Mouse (Mus musculus) heart, adult 2 months (tissue): ENCODE measurements around the gene Nlgn2. TPM values are rescaled to one million over a fixed set of nuclear protein-coding genes. Genes with fewer than 3 reads are reported as not detected.

Experiments
- DNase-seq, 2 experiments: peaks; one replicate each; pipeline ENCODE4 v3.0.0; 2021
- H3K27ac ChIP-seq: fragments of 200-600 bp; 2 replicates; pipeline ENCODE4 v1.8.1; 2022
- H3K27me3 ChIP-seq: fragments of 200-500 bp; 2 replicates; pipeline ENCODE4 v1.6.1; 2012; ENCODE audit warnings: mild to moderate bottlenecking, low read length, inconsistent platforms, mixed read lengths; ENCODE audit not compliant: control insufficient read depth, insufficient read depth
- H3K36me3 ChIP-seq: fragments of 200-500 bp; 2 replicates; pipeline ENCODE4 v1.6.1; 2012; ENCODE audit warnings: low read length, inconsistent platforms; ENCODE audit not compliant: control insufficient read depth, insufficient read depth
- H3K4me1 ChIP-seq: fragments of 200-500 bp; 2 replicates; pipeline ENCODE4 v1.6.1; 2011; ENCODE audit warnings: low read length; ENCODE audit not compliant: control insufficient read depth, insufficient read depth
- H3K4me3 ChIP-seq: fragments of 200-600 bp; 2 replicates; pipeline ENCODE4 v1.8.1; 2022
- H3K79me2 ChIP-seq: fragments of 200-500 bp; replicated peaks from 2 replicates; pipeline ENCODE4 v1.6.1; 2012; ENCODE audit warnings: mild to moderate bottlenecking, inconsistent platforms, low read length, moderate library complexity, mixed read lengths; ENCODE audit not compliant: control insufficient read depth, insufficient read depth
- H3K9ac ChIP-seq: fragments of 200-500 bp; 2 replicates; pipeline ENCODE4 v1.6.1; 2012; ENCODE audit warnings: low read depth, mild to moderate bottlenecking, control low read depth, inconsistent platforms, low read length, mixed read lengths
- CTCF ChIP-seq: fragments of 200-600 bp; IDR thresholded peaks from 2 replicates; pipeline ENCODE4 v1.8.1; 2022; ENCODE audit warnings: antibody characterized with exemption, mild to moderate bottlenecking, moderate library complexity
- EP300 ChIP-seq: fragments of 200-500 bp; IDR thresholded peaks from 2 replicates; pipeline ENCODE4 v1.6.1; 2011; ENCODE audit warnings: low read depth, low read length, control low read depth; ENCODE audit not compliant: insufficient read depth
- POLR2A ChIP-seq: fragments of 200-500 bp; IDR thresholded peaks from 2 replicates; pipeline ENCODE4 v1.6.1; 2011; ENCODE audit warnings: mild to moderate bottlenecking, low read depth, low read length, control low read depth; ENCODE audit not compliant: insufficient read depth
- WGBS: fragments of 180-500 bp; shearing (Covaris S2); methylation state at CpG from one replicate; pipeline ENCODE4 v1.1.7; 2018; 5-methylcytosine and 5-hydroxymethylcytosine counted together
- intact Hi-C: fragments of 180-260 bp; cut with DNase I; formaldehyde crosslinking; loops from one replicate; pipeline ENCODE4 v1.15.1; 2025
- polyA plus RNA-seq: library from polyadenylated mRNA; depleted of rRNA; stranded (reverse); fragments of >200 nt; gene quantifications from 2 replicates; pipeline ENCODE4 v1.2.3, GENCODE M21; 2012
- total RNA-seq, 2 experiments: library from RNA; stranded (reverse); gene quantifications; 2 replicates each; pipeline ENCODE4 v1.2.3; 2021

The Nlgn2 gene
- total and polyA plus RNA-seq, 3 experiments: 3.4 to 6.7 (median 5.0) TPM

DNA sequence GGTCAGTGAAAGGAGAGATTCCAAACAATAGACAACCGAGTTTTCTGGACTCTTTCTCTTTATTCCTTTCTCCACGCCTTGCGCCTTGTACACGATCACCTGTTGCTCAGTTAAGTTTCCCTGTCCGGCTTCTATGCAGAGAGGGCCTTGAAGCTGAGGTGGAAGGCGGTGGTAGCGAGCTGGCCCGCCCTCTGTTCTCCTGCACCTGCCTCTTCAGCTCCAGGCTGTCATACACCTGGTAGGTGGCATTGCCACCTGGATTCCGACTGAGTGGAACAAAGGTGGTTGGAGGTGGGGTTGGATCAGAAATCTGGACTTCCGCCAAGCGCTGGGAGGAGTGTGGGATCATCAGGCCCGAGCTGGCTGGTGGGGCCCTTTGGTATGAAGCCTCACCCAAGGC lies 21.1 kb downstream of the Nlgn2 start:
- H3K9ac ChIP-seq: no peak overlapping the region
- no peaks in the 10 kb centered on the region for H3K27me3 ChIP-seq
- no peaks in the 10 kb centered on the region for H3K4me1 ChIP-seq
- intact Hi-C loops: no loop called here
- H3K4me3 ChIP-seq: no peak overlapping the region
- no peak overlapping the region for H3K27ac ChIP-seq
- TF ChIP-seq CTCF (no peak), POLR2A (no peak), EP300 (no peak)
- H3K36me3 ChIP-seq: no peaks in the 10 kb centered on the region
- no peak for DNase-seq
- no peaks in the 10 kb centered on the region for H3K79me2 ChIP-seq
- WGBS: 93% methylated on average over 12 of the region's 12 CpGs

DNA sequence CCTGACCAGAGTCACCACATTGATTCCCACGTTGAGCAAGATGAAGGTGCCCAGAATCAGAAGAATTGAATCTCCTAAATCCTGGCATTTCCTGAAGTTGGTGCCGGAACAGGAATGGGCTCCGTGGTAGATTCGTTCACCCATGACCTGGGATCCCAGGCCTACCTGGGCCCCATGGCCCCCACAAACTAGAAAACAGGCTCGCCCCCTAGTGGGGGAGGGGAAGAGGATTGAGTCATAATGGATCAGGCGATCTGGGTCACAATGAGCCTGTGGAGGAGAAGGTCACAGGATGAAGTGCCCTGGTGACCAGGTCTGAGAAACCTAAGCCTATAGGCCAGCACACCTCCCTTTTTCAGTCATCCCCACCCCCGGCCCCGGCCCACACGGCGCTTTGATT lies 22.4 kb downstream of the Nlgn2 start, which contains the start of gene Gm39566:
Gene Gm39566 (minus strand): TSS at position 144 of the 400 bp plus-strand sequence.
- Histone ChIP-seq H3K4me1 (no peaks in the 10 kb centered on the region), H3K79me2 (no peaks in the 10 kb centered on the region), H3K4me3 (no peak within 1 kb of the TSS), H3K27ac (no peak within 1 kb of the TSS), H3K9ac (no peak within 1 kb of the TSS), H3K36me3 (no peaks in the 10 kb centered on the region), H3K27me3 (no peaks in the 10 kb centered on the region)
- no peak for DNase-seq
- intact Hi-C loops: no loop called here
- peak; percentile 24 for TF ChIP-seq CTCF
- TF ChIP-seq EP300: no peak
- 64% methylated on average over 10 of the region's 10 CpGs for WGBS

DNA sequence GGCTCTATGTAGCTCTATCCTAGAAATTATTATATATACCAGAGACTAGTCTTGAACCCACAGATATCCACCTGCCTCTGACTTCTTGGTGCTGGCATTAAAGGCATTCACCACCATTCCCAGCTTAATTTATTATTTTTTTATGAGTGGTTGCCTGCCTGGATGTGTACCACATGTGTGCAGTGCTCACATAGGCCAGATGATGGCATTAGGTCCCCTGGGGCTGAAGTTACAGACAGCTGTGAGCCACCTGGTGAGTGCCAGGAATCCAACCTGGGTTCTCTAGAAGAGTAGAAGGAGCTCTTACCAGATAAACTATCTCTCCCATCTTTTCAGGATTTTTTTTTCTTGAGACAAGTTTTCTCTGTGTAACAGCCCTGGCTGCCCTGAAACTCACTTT lies 27.3 kb downstream of the Nlgn2 start:
- Histone ChIP-seq H3K4me3 (no peak overlapping the region), H3K4me1 (no peaks in the 10 kb centered on the region), H3K79me2 (no peaks in the 10 kb centered on the region), H3K27me3 (no peaks in the 10 kb centered on the region), H3K27ac (no peak overlapping the region), H3K36me3 (no peaks in the 10 kb centered on the region), H3K9ac (no peak overlapping the region)
- TF ChIP-seq EP300: no peak
- no peak for TF ChIP-seq CTCF
- TF ChIP-seq POLR2A: no peak
- no peak for DNase-seq
- intact Hi-C loops: no loop called here

DNA sequence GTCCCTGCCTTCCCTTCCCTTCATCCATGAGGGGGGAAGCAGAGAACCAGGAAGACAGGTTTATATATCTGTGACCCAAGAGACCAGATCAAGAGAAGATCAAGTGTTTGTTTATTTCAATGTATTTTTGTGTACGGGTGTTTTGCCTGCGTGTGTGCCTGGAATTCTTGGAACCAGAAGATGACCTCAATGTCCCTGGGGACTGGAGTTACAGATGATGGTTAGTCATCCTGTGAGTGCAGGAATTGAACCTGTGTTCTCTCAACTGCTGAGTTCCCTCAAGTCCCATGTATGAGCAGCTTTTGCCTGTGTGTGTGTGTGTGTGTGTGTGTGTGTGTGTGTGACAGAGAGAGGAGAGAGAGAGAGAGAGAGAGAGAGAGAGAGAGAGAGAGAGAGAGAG lies 29.9 kb downstream of the Nlgn2 start:
- intact Hi-C loops: no loop called here
- WGBS: 42% methylated on average over 2 of the region's 2 CpGs
- TF ChIP-seq CTCF: no peak
- TF ChIP-seq EP300: no peak
- no peak for TF ChIP-seq POLR2A
- Histone ChIP-seq H3K27me3 (no peaks in the 10 kb centered on the region), H3K4me3 (no peak overlapping the region), H3K9ac (no peak overlapping the region), H3K4me1 (peaks cover 4% of the 10 kb centered on the region; the same call in 1 of the 2 replicates), H3K36me3 (no peaks in the 10 kb centered on the region), H3K79me2 (no peaks in the 10 kb centered on the region), H3K27ac (no peak overlapping the region)
- no peak for DNase-seq

DNA sequence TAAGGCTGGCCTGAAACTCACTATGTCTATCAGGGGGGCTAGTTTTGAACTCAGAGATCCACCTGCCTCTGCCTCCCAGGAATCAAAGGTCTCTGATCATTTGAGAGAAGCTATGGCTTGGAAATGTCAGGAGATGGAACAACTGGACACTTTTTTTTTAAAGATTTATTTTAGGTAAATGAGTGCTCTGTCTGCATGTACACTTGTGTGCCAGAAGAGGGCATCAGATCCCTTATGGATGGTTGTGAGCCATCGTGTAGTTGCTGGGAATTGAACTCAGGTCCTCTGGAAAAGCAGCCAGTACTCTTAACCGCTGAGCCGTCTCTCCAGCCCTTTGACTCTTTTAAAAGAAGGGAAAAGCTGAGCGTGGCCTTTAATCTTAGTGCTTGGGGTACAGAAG lies 31.2 kb downstream of the Nlgn2 start:
- intact Hi-C loops: no loop called here
- Histone ChIP-seq H3K4me3 (no peak overlapping the region), H3K27me3 (no peaks in the 10 kb centered on the region), H3K4me1 (peaks cover 4% of the 10 kb centered on the region; the same call in 1 of the 2 replicates), H3K79me2 (no peaks in the 10 kb centered on the region), H3K9ac (no peak overlapping the region), H3K27ac (no peak overlapping the region), H3K36me3 (no peaks in the 10 kb centered on the region)
- no peak for DNase-seq
- 86% methylated on average over 4 of the region's 4 CpGs for WGBS
- no peak for TF ChIP-seq EP300
- peak; percentile 30 for TF ChIP-seq CTCF

DNA sequence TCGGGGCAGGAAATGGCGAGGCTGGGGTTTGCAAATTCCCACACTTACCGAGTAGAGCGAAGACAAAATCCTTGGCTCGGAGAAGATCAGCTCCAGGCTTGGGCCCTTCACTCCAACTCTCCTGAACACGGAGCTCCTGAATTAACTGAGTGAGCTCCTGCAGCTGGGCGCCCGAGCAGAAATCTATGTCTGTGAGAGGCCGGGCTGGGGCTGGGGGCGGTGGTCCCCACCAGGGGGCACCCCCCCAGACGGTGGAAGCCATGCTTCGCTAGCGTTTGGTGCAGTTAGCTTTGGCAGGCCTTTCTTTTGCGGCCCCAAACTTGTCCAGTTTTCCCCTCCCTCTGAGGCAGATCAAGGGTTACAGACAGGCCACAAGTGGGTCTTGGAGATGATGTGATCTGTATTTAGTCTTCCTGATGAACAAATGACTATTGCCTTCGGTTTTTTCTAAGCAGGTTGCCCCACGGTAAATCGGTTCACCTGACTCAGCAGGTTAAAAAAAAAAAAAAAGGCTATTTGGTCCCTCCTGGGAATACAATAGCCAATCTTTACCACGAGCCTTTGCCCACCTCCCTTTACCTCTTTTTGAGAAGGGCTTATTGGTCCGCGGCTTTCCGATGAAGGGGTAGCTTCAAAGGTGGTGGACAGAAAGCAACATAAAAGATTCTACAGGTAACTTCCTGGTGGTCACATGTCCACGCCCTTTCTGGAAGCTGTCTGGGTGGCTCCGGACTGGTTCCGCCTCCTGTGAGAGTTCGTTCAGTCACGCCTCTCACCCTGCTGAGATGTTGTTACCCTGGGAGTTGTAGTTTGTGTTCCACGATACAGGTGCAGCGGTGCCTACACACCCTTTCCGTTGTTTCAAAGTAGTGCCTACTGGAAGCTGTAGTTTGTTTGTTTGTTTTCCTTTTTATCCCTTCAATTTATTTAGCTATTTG lies 32.3 kb downstream of the Nlgn2 start, which contains the start of gene Tmem102:
Gene Tmem102 (minus strand): TSS at position 653 of the 938 bp plus-strand sequence.
- WGBS: 46% methylated on average over 29 of the region's 29 CpGs
- TF ChIP-seq POLR2A: no peak
- TF ChIP-seq CTCF: no peak
- TF ChIP-seq EP300: no peak
- H3K27ac ChIP-seq: no peak within 1 kb of the TSS
- H3K36me3 ChIP-seq: no peaks in the 10 kb centered on the region
- peak within 1 kb of the TSS; percentile 68; the same call in 1 of the 2 replicates for H3K4me3 ChIP-seq
- peaks cover 4% of the 10 kb centered on the region; the same call in 1 of the 2 replicates for H3K4me1 ChIP-seq
- no peak for DNase-seq
- no peaks in the 10 kb centered on the region for H3K79me2 ChIP-seq
- H3K27me3 ChIP-seq: no peaks in the 10 kb centered on the region
- H3K9ac ChIP-seq: no peak within 1 kb of the TSS
- intact Hi-C loops: no loop called here
